Mouse (Mus musculus) midbrain, embryonic 10.5 days (tissue): ENCODE data around the gene Sntg2. TPM values are rescaled to one million over a fixed set of nuclear protein-coding genes. Genes with fewer than 3 reads are reported as not detected.

Source experiments
- DNase-seq: peaks from one replicate; pipeline ENCODE4 v3.0.0-alpha.2; 2017; ENCODE audit warnings: low spot score
- H3K27ac ChIP-seq: fragments of 300-500 bp; sonication (generic); replicated peaks from 2 replicates; pipeline ENCODE4 v1.5.1; 2016; ENCODE audit warnings: mild to moderate bottlenecking
- H3K27me3 ChIP-seq: fragments of 300-500 bp; sonication (generic); 2 replicates; pipeline ENCODE4 v1.6.1; 2016; ENCODE audit warnings: low read depth, mild to moderate bottlenecking; ENCODE audit not compliant: poor library complexity, severe bottlenecking
- H3K36me3 ChIP-seq: fragments of 300-500 bp; sonication (generic); 2 replicates; pipeline ENCODE4 v1.6.1; 2016; ENCODE audit warnings: mild to moderate bottlenecking, moderate library complexity
- H3K4me1 ChIP-seq: fragments of 300-500 bp; sonication (generic); 2 replicates; pipeline ENCODE4 v1.6.1; 2016
- H3K4me3 ChIP-seq: fragments of 300-500 bp; sonication (generic); 2 replicates; pipeline ENCODE4 v1.5.1; 2016; ENCODE audit warnings: mild to moderate bottlenecking, moderate library complexity
- H3K9me3 ChIP-seq: fragments of 300-500 bp; sonication (generic); replicated peaks from 2 replicates; pipeline ENCODE4 v1.6.1; 2016; ENCODE audit warnings: mild to moderate bottlenecking
- WGBS: fragments of 180-500 bp; shearing (Covaris S2); methylation state at CpG from one replicate; pipeline ENCODE4 v1.1.7; 2016; 5-methylcytosine and 5-hydroxymethylcytosine counted together
- polyA plus RNA-seq: library from polyadenylated mRNA; unstranded; fragments of >200 nt; fragmentation: Nextera tagmentation; extraction: Ambion mirVana; gene quantifications from 2 replicates; pipeline ENCODE4 v1.2.1, GENCODE M21; 2016

The Sntg2 gene
- polyA plus RNA-seq, 1 experiment from 2014 or later, result 0.49 TPM

- no peaks in the 10 kb centered on the region for H3K27me3 ChIP-seq
- H3K27ac ChIP-seq, result no peak overlapping the region
- H3K9me3 ChIP-seq, result no peaks in the 10 kb centered on the region
- H3K4me1 ChIP-seq, result peaks cover 2% of the 10 kb centered on the region; the same call in 1 of the 2 replicates
- no peaks in the 10 kb centered on the region for H3K36me3 ChIP-seq
- DNase-seq, result no peak
- H3K4me3 ChIP-seq, result no peak overlapping the region
- 88% methylated on average over 4 of the region's 4 CpGs for WGBS
Observed at GRCm38 (mm10) chr12:30347284-30347683, 25.9 kb downstream of the Sntg2 start.

GRCm38 (mm10) chr12:30344806-30345205 lies 28.4 kb downstream of the Sntg2 start:
- Histone ChIP-seq H3K36me3 (no peaks in the 10 kb centered on the region), H3K9me3 (no peaks in the 10 kb centered on the region), H3K4me3 (no peak overlapping the region), H3K27ac (no peak overlapping the region), H3K27me3 (no peaks in the 10 kb centered on the region), H3K4me1 (no peaks in the 10 kb centered on the region)
- 79% methylated on average over 1 of the region's 1 CpGs for WGBS
- no peak for DNase-seq

- Histone ChIP-seq H3K9me3 (no peaks in the 10 kb centered on the region), H3K4me3 (no peak overlapping the region), H3K27ac (no peak overlapping the region), H3K36me3 (no peaks in the 10 kb centered on the region), H3K27me3 (no peaks in the 10 kb centered on the region), H3K4me1 (peaks cover 6% of the 10 kb centered on the region; the same call in 1 of the 2 replicates)
- 89% methylated on average over 5 of the region's 5 CpGs for WGBS
- DNase-seq, result no peak
Observed at GRCm38 (mm10) chr12:30336301-30336700, 36.9 kb downstream of the Sntg2 start.

- Histone ChIP-seq H3K4me1 (peaks cover 6% of the 10 kb centered on the region; the same call in 1 of the 2 replicates), H3K27me3 (no peaks in the 10 kb centered on the region), H3K36me3 (no peaks in the 10 kb centered on the region), H3K4me3 (no peak overlapping the region), H3K27ac (no peak overlapping the region), H3K9me3 (no peaks in the 10 kb centered on the region)
- DNase-seq, result no peak
- 94% methylated on average over 2 of the region's 2 CpGs for WGBS
Observed at GRCm38 (mm10) chr12:30334502-30334901, 38.7 kb downstream of the Sntg2 start.

- no peak for DNase-seq
- Histone ChIP-seq H3K27ac (no peak overlapping the region), H3K9me3 (no peaks in the 10 kb centered on the region), H3K4me1 (no peaks in the 10 kb centered on the region), H3K27me3 (no peaks in the 10 kb centered on the region), H3K36me3 (no peaks in the 10 kb centered on the region), H3K4me3 (no peak overlapping the region)
- WGBS, result 68% methylated on average over 2 of the region's 2 CpGs
Observed at GRCm38 (mm10) chr12:30317971-30318370, 55.2 kb downstream of the Sntg2 start.

GRCm38 (mm10) chr12:30313021-30313420 lies 60.2 kb downstream of the Sntg2 start:
- no peaks in the 10 kb centered on the region for H3K27me3 ChIP-seq
- no peak for DNase-seq
- H3K27ac ChIP-seq, result no peak overlapping the region
- H3K4me3 ChIP-seq, result no peak overlapping the region
- H3K9me3 ChIP-seq, result no peaks in the 10 kb centered on the region
- H3K4me1 ChIP-seq, result no peaks in the 10 kb centered on the region
- no peaks in the 10 kb centered on the region for H3K36me3 ChIP-seq

GRCm38 (mm10) chr12:30308197-30308939 lies 64.8 kb downstream of the Sntg2 start:
- Histone ChIP-seq H3K4me1 (0 out of 2 replicates have a peak, but pooled peaks cover 6% of the 10 kb centered on the region), H3K27ac (no peak overlapping the region), H3K27me3 (no peaks in the 10 kb centered on the region), H3K36me3 (no peaks in the 10 kb centered on the region), H3K9me3 (no peaks in the 10 kb centered on the region), H3K4me3 (no peak overlapping the region)
- DNase-seq, result no peak
- WGBS, result 84% methylated on average over 5 of the region's 5 CpGs

- 87% methylated on average over 13 of the region's 13 CpGs for WGBS
- Histone ChIP-seq H3K4me3 (no peak overlapping the region), H3K9me3 (no peaks in the 10 kb centered on the region), H3K36me3 (no peaks in the 10 kb centered on the region), H3K27me3 (no peaks in the 10 kb centered on the region), H3K27ac (no peak overlapping the region), H3K4me1 (no peaks in the 10 kb centered on the region)
- DNase-seq, result no peak
Observed at GRCm38 (mm10) chr12:30292724-30293560, 80.2 kb downstream of the Sntg2 start.

GRCm38 (mm10) chr12:30286888-30287573 lies 86.1 kb downstream of the Sntg2 start:
- Histone ChIP-seq H3K36me3 (no peaks in the 10 kb centered on the region), H3K4me1 (no peaks in the 10 kb centered on the region), H3K4me3 (no peak overlapping the region), H3K9me3 (no peaks in the 10 kb centered on the region), H3K27ac (no peak overlapping the region), H3K27me3 (no peaks in the 10 kb centered on the region)
- DNase-seq, result no peak
- WGBS, result 73% methylated on average over 5 of the region's 5 CpGs

- DNase-seq, result no peak
- Histone ChIP-seq H3K9me3 (no peaks in the 10 kb centered on the region), H3K36me3 (no peaks in the 10 kb centered on the region), H3K27ac (no peak overlapping the region), H3K4me1 (no peaks in the 10 kb centered on the region), H3K4me3 (no peak overlapping the region), H3K27me3 (no peaks in the 10 kb centered on the region)
- 87% methylated on average over 4 of the region's 4 CpGs for WGBS
Observed at GRCm38 (mm10) chr12:30283741-30284140, 89.4 kb downstream of the Sntg2 start.

- Histone ChIP-seq H3K4me1 (no peaks in the 10 kb centered on the region), H3K27me3 (no peaks in the 10 kb centered on the region), H3K4me3 (no peak overlapping the region), H3K27ac (no peak overlapping the region), H3K36me3 (no peaks in the 10 kb centered on the region), H3K9me3 (no peaks in the 10 kb centered on the region)
- WGBS, result 93% methylated on average over 8 of the region's 8 CpGs
- no peak for DNase-seq
Observed at GRCm38 (mm10) chr12:30272242-30272985, 100.8 kb downstream of the Sntg2 start.

- Histone ChIP-seq H3K4me3 (no peak overlapping the region), H3K4me1 (peaks cover 4% of the 10 kb centered on the region; the same call in 1 of the 2 replicates), H3K27ac (no peak overlapping the region), H3K36me3 (no peaks in the 10 kb centered on the region), H3K27me3 (no peaks in the 10 kb centered on the region), H3K9me3 (no peaks in the 10 kb centered on the region)
- WGBS, result 70% methylated on average over 5 of the region's 5 CpGs
- DNase-seq, result no peak
Observed at GRCm38 (mm10) chr12:30264206-30264605, 109.0 kb downstream of the Sntg2 start.
